Mouse (Mus musculus): ENCODE results near the gene Dpm2.

Dpm2 gene

GRCm38 (mm10) chr2:32608778-32609435, 38.2 kb downstream of the Dpm2 start:
- CTCF ChIA-PET = interaction anchor here (1.0 to 2.1 kb wide), 2 partner anchors 22 to 25 kb away, joined by 3 to 9 read pairs; no protein-coding TSS in a partner anchor

DNA sequence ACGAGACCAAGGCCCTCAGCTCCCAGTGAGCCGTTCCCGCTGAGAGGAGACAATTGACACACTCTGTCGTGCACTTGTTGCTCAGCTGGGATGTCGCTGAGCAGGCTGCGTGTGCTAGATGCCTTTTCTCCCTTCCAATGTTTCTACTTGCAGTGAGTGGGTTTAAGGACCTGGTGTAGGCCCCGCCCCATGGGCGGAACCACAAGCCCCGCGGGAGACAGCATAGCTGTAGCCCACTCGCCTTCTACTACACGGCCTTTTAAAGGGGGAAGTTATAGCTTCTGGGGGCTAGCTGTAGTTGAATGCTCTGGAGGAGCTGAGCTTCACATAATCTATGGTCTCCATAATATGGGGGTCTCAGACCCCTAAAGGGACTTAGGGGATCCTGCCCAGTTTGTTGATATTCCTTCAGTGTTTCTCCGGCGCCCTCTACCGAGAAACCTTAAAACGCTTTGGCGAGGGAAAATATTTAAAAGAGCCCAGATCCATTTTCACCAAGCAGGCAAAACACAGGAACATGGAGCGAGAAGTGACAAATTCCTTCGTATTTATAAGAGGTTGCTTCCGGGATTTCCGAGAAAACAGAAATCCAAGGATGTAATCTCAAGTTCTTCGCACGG, 40.1 kb downstream of the Dpm2 start:
- CTCF ChIA-PET = interaction anchor here (2.1 kb wide), 1 partner anchor 27 kb away, joined by 9 read pairs; no protein-coding TSS in a partner anchor

DNA sequence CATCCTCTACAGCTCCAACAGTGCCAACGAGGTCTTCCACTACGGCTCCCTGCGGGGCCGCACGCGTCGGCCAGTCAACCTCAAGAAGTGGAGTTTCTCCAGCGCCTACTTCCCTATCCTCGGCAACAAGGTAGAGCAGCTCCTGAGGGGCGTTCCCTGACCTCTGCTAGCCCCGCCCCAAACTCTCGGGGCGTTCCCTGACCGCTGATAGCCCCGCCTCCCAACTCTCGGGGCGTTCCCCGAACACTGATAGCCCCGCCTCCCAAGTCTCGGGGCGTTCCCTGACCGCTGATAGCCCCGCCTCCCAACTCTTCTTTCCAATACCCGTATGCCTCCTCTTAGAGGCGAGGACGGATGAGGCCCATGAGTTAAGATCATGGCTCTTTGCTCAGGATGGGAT, 41.6 kb downstream of the Dpm2 start:
- CTCF ChIA-PET = no interaction called here

DNA sequence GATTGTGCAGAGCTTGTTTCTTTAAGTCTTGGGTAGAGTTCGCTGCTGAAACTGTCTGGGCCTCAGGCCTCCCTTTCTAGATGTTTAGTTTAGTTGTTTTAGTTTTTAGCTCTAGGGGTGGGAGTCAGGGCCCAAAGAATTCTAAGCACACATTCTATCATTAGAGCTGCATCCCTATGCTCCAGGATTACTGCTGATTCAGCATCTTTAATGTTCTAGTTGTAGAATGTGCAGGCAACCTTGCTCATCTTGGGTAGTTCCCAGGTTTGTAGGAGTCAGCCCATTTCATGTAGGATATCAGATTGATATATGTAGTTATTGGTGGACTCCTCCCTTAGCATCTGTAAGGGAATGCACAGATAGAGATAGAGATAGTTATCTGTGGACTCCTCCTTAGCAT, 46.5 kb downstream of the Dpm2 start:
- CTCF ChIA-PET = no interaction called here

DNA sequence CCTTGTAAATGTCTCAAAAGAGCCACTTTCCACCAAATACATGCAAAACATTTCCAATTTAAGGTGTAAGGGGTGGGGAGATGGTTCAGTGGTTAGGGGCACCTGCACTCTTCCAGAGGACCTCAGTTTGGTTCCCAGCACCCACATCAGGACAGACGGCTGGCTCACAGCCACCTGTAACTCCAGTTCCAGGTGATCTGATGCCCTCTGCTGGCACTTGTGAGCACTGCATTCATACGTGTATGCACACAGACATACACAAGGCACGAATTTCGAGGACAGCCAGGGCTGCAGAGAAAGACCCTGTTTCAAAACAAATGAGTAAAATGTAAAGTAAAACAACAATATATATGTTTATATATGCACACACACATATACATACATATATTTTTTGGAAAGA, 46.9 kb downstream of the Dpm2 start:
- CTCF ChIA-PET = no interaction called here

- CTCF ChIA-PET = no interaction called here
These were observed 47.4 kb downstream of the Dpm2 start for GRCm38 (mm10) chr2:32618051-32618450.

DNA sequence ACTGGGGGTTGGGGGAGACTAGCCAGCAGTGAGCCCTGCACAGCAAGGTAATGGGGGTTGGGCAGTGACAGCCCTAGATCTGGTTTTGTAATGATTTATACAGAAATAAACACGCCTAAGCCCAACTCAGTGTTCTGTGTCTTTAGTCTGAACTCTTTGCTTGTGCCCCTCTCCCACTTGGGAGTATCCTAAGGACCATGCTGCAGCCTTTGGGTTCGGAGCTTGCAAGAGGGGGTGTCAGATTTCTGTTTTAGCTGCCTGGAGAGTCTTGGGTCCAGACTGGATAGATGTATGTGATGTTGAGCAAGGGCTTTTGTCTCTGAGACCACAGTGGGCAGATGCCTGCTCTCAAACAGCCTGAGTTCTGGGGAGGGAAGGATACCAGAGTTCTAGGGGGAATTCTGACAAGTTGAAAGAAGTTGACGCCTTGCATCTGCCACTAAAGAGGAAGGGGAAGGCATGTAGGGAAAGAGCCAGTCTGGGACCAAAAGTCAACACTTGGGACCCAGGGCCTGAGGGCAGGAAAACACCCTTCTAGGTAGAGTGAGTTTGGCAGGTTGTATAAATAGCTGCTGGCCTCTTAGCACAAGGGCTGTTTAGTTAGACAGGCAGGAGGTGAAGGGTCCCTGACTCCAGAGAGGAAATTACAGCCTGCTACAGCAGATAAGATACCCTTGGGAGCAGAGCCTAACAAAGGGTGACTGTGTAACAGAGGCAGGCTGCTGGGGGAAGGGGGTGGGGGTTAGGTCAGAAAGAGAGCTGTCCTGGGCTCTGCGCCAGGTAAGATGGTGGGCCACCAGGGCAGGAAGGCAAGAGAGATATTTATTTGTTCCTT, 50.2 kb downstream of the Dpm2 start:
- CTCF ChIA-PET = interaction anchor here (0.5 kb wide), 1 partner anchor 20 kb away, joined by 3 read pairs; no protein-coding TSS in a partner anchor

DNA sequence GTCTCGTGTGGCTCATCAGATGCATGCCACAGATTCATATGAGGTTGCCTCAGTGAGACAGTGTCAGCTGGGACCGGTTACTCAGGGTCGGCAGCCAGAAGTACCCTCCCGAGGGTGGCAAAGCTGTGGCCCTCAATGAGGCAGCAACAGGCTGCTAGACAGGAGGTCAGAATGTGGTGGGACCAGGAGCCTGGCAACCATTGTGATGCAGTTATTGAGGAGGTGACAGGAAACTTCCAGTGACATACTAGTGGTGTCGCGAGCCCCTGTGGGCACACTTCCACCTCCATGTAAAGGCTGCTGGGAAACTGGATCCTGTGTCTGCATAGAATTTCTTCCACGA, 50.8 kb downstream of the Dpm2 start, which contains the start of gene Ak1:
Ak1 (plus strand) TSS at position 242 of the 343 bp plus-strand sequence.
- CTCF ChIA-PET = no interaction called here
